In the genomic region with DNA sequence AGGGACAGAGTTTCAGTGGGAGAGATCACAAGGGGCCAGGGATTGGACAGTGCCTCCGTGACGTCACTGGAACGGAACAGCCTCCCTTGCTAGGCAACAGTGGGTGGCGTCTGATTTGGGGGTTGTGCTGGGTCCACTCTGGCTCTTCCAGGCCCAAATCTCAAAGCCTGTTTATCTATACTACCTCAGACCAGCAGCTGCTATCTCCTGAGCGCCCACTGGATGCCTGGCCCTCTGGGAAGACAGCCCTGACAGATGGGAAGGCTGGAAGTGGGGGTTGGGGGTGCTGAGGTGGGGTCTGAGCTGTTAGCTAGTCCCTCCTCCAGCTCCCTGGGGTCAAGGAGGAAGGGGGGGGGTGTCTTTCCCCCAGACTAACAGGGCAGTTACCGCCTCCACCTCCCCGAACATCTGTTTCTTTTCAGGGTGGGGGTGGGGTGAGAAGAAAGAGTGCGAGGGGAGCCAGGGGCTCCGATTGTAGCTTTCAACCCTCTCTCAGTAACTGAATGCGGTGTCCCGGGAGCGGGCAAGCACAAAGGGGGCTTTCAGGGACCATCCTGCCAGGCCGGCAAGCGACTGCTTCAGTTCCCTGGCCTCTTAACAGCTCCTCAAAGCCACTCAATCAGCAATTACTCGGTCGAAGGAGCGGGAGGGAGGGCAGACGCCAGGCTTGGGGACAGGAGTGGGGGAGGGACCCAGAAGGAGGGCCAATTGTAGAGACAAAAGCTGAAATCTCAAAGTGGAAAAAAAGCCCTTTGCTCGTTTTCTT, we compare ENCODE assay signal across 7 mouse cellular contexts. TPM values are rescaled to one million over a fixed set of nuclear protein-coding genes. Genes with fewer than 3 reads are reported as not detected.
DNase-seq lines count a peak whose midpoint lies in the region; ATAC-seq and TF ChIP-seq lines count a peak whose summit lies in the region.

No protein-coding gene starts in this region.

- 0% methylated on average over 19 of the region's 19 CpGs for WGBS in embryonic facial prominence, embryonic 11.5 days
- WGBS in heart, adult 2 months = 17% methylated on average over 19 of the region's 19 CpGs
- 3% methylated on average over 19 of the region's 19 CpGs for WGBS in kidney, embryonic 15.5 days

- peak; percentile 89 for ATAC-seq in embryonic facial prominence, embryonic 11.5 days (replicated peaks; ENCODE audit: insufficient number of reproducible peaks, low FRiP score, low TSS enrichment, low read depth)
- peak; percentile 85 for ATAC-seq in kidney, embryonic 15.5 days (replicated peaks; ENCODE audit: low FRiP score)

- TF ChIP-seq EP300 in heart, adult 2 months (IDR thresholded peaks at IDR 0.05; ENCODE audit: insufficient read depth, low read depth, low read length) = no peak

- peak overlapping the region; percentile 16 for H3K4me3 ChIP-seq in embryonic facial prominence, embryonic 11.5 days (ENCODE audit: low read depth, low read length)
- no peak overlapping the region for H3K4me3 ChIP-seq in heart, adult 2 months
- peak overlapping the region; percentile 17 for H3K4me3 ChIP-seq in kidney, embryonic 15.5 days (replicated peaks)

- TF ChIP-seq POLR2A in heart, adult 2 months (IDR thresholded peaks at IDR 0.05; ENCODE audit: insufficient read depth, low read depth, low read length) = 0 out of 2 replicates have a peak, but pooled peaks have one; percentile 38

- no peaks in the 10 kb centered on the region for H3K79me2 ChIP-seq in heart, adult 2 months (replicated peaks; ENCODE audit: control insufficient read depth, insufficient read depth, low read length)

- no peaks in the 10 kb centered on the region for H3K9me3 ChIP-seq in embryonic facial prominence, embryonic 11.5 days (replicated peaks; ENCODE audit: control insufficient read depth, low read length)
- no peaks in the 10 kb centered on the region for H3K9me3 ChIP-seq in kidney, embryonic 15.5 days (replicated peaks)

- peak overlapping the region; percentile 63 for H3K9ac ChIP-seq in embryonic facial prominence, embryonic 11.5 days (replicated peaks; ENCODE audit: low read length)
- peak overlapping the region; percentile 37; the same call in 1 of the 2 replicates for H3K9ac ChIP-seq in heart, adult 2 months (ENCODE audit: low read depth, low read length)
- H3K9ac ChIP-seq in kidney, embryonic 15.5 days = peak overlapping the region; percentile 21

- TF ChIP-seq CTCF in heart, adult 2 months (IDR thresholded peaks at IDR 0.05) = no peak

- no peaks in the 10 kb centered on the region for H3K27me3 ChIP-seq in embryonic facial prominence, embryonic 11.5 days (ENCODE audit: control insufficient read depth, insufficient read depth, low read length)
- H3K27me3 ChIP-seq in heart, adult 2 months (ENCODE audit: control insufficient read depth, insufficient read depth, low read length) = no peaks in the 10 kb centered on the region
- no peaks in the 10 kb centered on the region for H3K27me3 ChIP-seq in kidney, embryonic 15.5 days

- DNase-seq in ZHBTc4 (ENCODE audit: low read depth, low spot score) (peak; percentile 67), liver (peak; percentile 76)
- DNase-seq in embryonic facial prominence, embryonic 11.5 days (ENCODE audit: low spot score) = peak; percentile 93
- DNase-seq in heart, adult 2 months = peak; percentile 70 to 73
- peak; percentile 95 for DNase-seq in neural tube, embryonic 10.5 days (ENCODE audit: extremely low spot score, low spot score)
- peak; percentile 64 for DNase-seq in thymus, postnatal 0 days (ENCODE audit: low spot score)

- peak overlapping the region; percentile 37 for H3K4me2 ChIP-seq in embryonic facial prominence, embryonic 11.5 days (ENCODE audit: low read depth, low read length)
- H3K4me2 ChIP-seq in kidney, embryonic 15.5 days = peak overlapping the region; percentile 55

- peak overlapping the region; percentile 98 for H3K27ac ChIP-seq in embryonic facial prominence, embryonic 11.5 days (replicated peaks; ENCODE audit: low read depth, low read length)
- H3K27ac ChIP-seq in heart, adult 2 months = peak overlapping the region; percentile 68
- peak overlapping the region; percentile 95 for H3K27ac ChIP-seq in kidney, embryonic 15.5 days

- no peaks in the 10 kb centered on the region for H3K36me3 ChIP-seq in embryonic facial prominence, embryonic 11.5 days (replicated peaks; ENCODE audit: control insufficient read depth, insufficient read depth, low read depth, low read length)
- H3K36me3 ChIP-seq in heart, adult 2 months (ENCODE audit: control insufficient read depth, insufficient read depth, low read length) = no peaks in the 10 kb centered on the region
- H3K36me3 ChIP-seq in kidney, embryonic 15.5 days = no peaks in the 10 kb centered on the region

- intact Hi-C loops in heart, adult 2 months (cut with DNase I) = no loop called here

- H3K4me1 ChIP-seq in embryonic facial prominence, embryonic 11.5 days (ENCODE audit: control insufficient read depth, insufficient read depth, low read length) = peaks cover 6% of the 10 kb centered on the region; the same call in 1 of the 2 replicates
- H3K4me1 ChIP-seq in heart, adult 2 months (ENCODE audit: control insufficient read depth, insufficient read depth, low read length) = peaks cover 9% of the 10 kb centered on the region
- peaks cover 68% of the 10 kb centered on the region for H3K4me1 ChIP-seq in kidney, embryonic 15.5 days

RNA-seq across cellular contexts. Expression of a gene that starts 33.9 kb away (rescaled TPM):
- polyA plus RNA-seq in embryonic facial prominence, embryonic 11.5 days (2014; fragmentation: Nextera tagmentation; extraction: Ambion mirVana) = 59.1 and 63.7 TPM in 2 replicates
- 10 to 100 TPM; 20.6 to 23.2 TPM for total RNA-seq in heart, adult 2 months (2021)
- 12.3 and 12.9 TPM in 2 replicates for polyA plus RNA-seq in heart, adult 2 months (2012; rRNA removed)
- polyA plus RNA-seq in kidney, embryonic 15.5 days (2015; fragmentation: Nextera tagmentation; extraction: Ambion mirVana) = 63.7 and 66.7 TPM in 2 replicates
- 37.0 and 38.7 TPM in 2 replicates for polyA plus RNA-seq in thymus, postnatal 0 days (2015; fragmentation: Nextera tagmentation; extraction: Ambion mirVana)
